Mouse (Mus musculus) cerebellum, adult 11 months (tissue): ENCODE data around the gene Gm21693.
"Not testable (repeated sequence)": the region's sequence is repeated elsewhere in the genome, so short reads cannot be mapped to it uniquely, and the experiment has no call there.

Experiments used
- DNase-seq: peaks from one replicate; pipeline ENCODE4 v3.0.0; 2022

The Gm21693 gene

DNA sequence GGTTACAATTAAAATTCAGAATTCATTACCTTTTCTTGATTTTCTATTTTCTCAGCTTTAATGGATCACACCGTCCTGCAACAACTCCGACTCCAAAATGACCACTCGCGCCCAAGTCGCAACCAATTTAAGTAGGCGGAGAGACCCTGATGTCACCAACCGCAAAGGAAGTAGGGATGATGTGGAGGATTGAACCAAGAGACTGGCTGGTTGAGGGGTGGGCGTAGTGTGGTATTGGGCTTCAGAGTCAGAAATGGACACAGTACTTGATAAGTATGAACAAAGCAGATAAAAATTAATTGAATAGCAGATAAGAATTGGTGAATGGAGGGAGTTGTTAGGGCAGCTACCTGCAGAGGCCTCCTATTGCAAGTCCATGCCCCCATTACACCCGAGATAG, at the start of gene Gm21693:
Gene Gm21693 (minus strand): TSS at position 101 of the 400 bp plus-strand sequence.
- DNase-seq = not testable (repeated sequence)

DNA sequence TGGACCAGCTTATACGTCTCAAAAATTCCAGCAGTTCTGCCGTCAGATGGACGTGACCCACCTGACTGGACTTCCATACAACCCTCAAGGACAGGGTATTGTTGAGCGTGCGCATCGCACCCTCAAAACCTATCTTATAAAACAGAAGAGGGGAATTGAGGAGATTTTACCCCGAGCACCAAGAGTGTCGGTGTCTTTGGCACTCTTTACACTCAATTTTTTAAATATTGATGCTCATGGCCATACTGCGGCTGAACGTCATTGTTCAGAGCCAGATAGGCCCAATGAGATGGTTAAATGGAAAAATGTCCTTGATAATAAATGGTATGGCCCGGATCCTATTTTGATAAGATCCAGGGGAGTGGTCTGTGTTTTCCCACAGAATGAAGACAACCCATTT, 4.5 kb downstream of the Gm21693 start:
- peak; percentile 12 for DNase-seq

DNA sequence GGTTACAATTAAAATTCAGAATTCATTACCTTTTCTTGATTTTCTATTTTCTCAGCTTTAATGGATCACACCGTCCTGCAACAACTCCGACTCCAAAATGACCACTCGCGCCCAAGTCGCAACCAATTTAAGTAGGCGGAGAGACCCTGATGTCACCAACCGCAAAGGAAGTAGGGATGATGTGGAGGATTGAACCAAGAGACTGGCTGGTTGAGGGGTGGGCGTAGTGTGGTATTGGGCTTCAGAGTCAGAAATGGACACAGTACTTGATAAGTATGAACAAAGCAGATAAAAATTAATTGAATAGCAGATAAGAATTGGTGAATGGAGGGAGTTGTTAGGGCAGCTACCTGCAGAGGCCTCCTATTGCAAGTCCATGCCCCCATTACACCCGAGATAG, 38.8 kb downstream of the Gm21693 start, which contains the start of gene Gm21677:
Gene Gm21677 (minus strand): TSS at position 101 of the 400 bp plus-strand sequence.
- DNase-seq = not testable (repeated sequence)
